Mouse (Mus musculus): ENCODE data around the gene Ncoa7.

DNA sequence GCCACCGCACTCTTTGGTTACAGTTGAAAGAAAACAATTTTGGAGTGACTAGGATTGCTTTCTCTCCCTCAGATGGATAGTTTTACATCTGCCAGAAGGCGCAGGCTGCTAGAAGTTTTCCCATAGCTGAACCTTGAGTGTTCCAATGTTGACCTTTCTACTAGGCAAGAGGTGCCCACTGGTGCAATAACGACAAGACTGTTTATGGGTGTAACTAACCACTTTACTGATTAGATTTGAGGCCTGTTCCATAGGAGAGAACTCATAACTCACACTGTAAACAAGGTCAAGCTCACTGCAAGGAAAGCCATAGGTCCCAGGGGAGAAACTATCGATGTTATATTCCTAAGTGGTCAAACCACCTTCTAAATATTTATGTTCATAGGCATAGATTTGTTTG lies 119.7 kb downstream of the Ncoa7 start:
- no peak for TF ChIP-seq POLR2A (IDR thresholded peaks at IDR 0.05; ENCODE audit: borderline replicate concordance, extremely low read depth, insufficient read depth, insufficient read length, poor library complexity, severe bottlenecking)
- TF ChIP-seq CTCF (IDR thresholded peaks at IDR 0.05; ENCODE audit: borderline replicate concordance, extremely low read depth, insufficient read depth, insufficient read length): no peak

All from brain, embryonic 14.5 days (tissue).